Mouse (Mus musculus) stomach, postnatal 0 days (tissue): ENCODE measurements around the gene Ccdc34.

Experiments used
- CTCF ChIP-seq: IDR thresholded peaks from 2 replicates; pipeline ENCODE4 v1.5.1; 2016; ENCODE audit warnings: antibody characterized with exemption, low read depth, mild to moderate bottlenecking, moderate library complexity
- EP300 ChIP-seq: optimal IDR thresholded peaks from 2 replicates; pipeline ENCODE3; 2016; ENCODE audit warnings: antibody characterized with exemption

DNA sequence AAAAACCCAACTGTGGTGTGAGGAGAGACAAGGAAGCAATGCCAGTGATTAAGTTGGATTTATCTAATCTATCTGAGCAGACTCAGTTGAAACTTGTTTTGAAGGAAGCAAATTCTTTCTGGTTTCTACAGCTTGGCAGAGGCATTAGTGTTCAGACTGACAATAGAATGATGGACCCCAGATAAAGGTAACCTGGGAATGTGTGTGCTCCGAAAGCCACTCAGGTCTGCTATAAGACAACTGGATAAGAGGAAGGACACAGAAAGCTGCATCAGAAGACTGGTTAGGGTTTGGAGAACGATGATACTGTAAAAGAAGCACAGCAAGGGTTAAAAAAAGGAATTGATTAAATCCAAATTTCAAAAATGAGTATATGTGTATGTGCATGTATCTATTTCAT is 111.8 kb downstream of the Ccdc34 start:
- TF ChIP-seq CTCF (no peak), EP300 (no peak)
